Mouse (Mus musculus) liver, embryonic 11.5 days (tissue): ENCODE data around the gene Adam1a. TPM values are rescaled to one million over a fixed set of nuclear protein-coding genes. Genes with fewer than 3 reads are reported as not detected.
A peak's percentile ranks its signal among the peaks of the same experiment; 100 is the strongest.

Experiments used
- ATAC-seq: fragments of 200-750 bp; cut with Nextera tagmentation; replicated peaks from 2 replicates; pipeline ENCODE4 v1.8.0; 2017; ENCODE audit warnings: moderate number of reproducible peaks, mild to moderate bottlenecking, moderate TSS enrichment, moderate library complexity; ENCODE audit not compliant: low FRiP score
- DNase-seq: peaks from one replicate; pipeline ENCODE4 v3.0.0-alpha.2; 2017; ENCODE audit warnings: low spot score
- H3K27ac ChIP-seq: fragments of 300-500 bp; sonication (generic); 2 replicates; pipeline ENCODE4 v1.5.1; 2014; ENCODE audit warnings: mild to moderate bottlenecking, low read depth, low read length, control low read depth
- H3K27me3 ChIP-seq: fragments of 300-500 bp; sonication (generic); replicated peaks from 2 replicates; pipeline ENCODE4 v1.6.1; 2014; ENCODE audit warnings: low read length, mixed read lengths; ENCODE audit not compliant: control insufficient read depth, insufficient read depth
- H3K36me3 ChIP-seq: fragments of 300-500 bp; sonication (generic); 2 replicates; pipeline ENCODE4 v1.6.1; 2014; ENCODE audit warnings: mild to moderate bottlenecking, low read length, moderate library complexity, mixed read lengths; ENCODE audit not compliant: control insufficient read depth, insufficient read depth
- H3K4me1 ChIP-seq: fragments of 300-500 bp; sonication (generic); replicated peaks from 2 replicates; pipeline ENCODE4 v1.6.1; 2014; ENCODE audit warnings: low read length, mixed read lengths; ENCODE audit not compliant: control insufficient read depth, insufficient read depth
- H3K4me2 ChIP-seq: fragments of 300-500 bp; sonication (generic); 2 replicates; pipeline ENCODE4 v1.6.1; 2014; ENCODE audit warnings: mild to moderate bottlenecking, control low read depth, moderate library complexity
- H3K4me3 ChIP-seq: fragments of 300-500 bp; sonication (generic); 2 replicates; pipeline ENCODE4 v1.5.1; 2014; ENCODE audit warnings: low read depth, low read length, control low read depth
- H3K9ac ChIP-seq: fragments of 300-500 bp; sonication (generic); 2 replicates; pipeline ENCODE4 v1.6.1; 2014; ENCODE audit warnings: low read depth, low read length, control low read depth
- H3K9me3 ChIP-seq: fragments of 300-500 bp; sonication (generic); 2 replicates; pipeline ENCODE4 v1.6.1; 2016; ENCODE audit warnings: low read length, inconsistent platforms, mixed read lengths; ENCODE audit not compliant: control insufficient read depth
- WGBS: fragments of 180-500 bp; shearing (Covaris S2); extraction: QIAGEN DNeasy Blood & Tissue Kit; methylation state at CpG from one replicate; pipeline ENCODE4 v1.1.7; 2014; 5-methylcytosine and 5-hydroxymethylcytosine counted together
- polyA plus RNA-seq: library from polyadenylated mRNA; unstranded; fragments of >200 nt; fragmentation: Nextera tagmentation; extraction: Ambion mirVana; gene quantifications from 2 replicates; pipeline ENCODE4 v1.2.1, GENCODE M21; 2014

The Adam1a gene
- polyA plus RNA-seq, 1 experiment from 2014 or later = 1.2 TPM

GRCm38 (mm10) chr5:121570787-121571186 is 25.5 kb upstream of the Adam1a start:
- ATAC-seq (no peak), DNase-seq (no peak)
- Histone ChIP-seq H3K36me3 (peaks cover 7% of the 10 kb centered on the region), H3K4me3 (no peak overlapping the region), H3K4me2 (no peak overlapping the region), H3K9me3 (no peaks in the 10 kb centered on the region), H3K27me3 (no peaks in the 10 kb centered on the region), H3K27ac (no peak overlapping the region), H3K4me1 (no peaks in the 10 kb centered on the region), H3K9ac (no peak overlapping the region)
- WGBS = 81% methylated on average over 1 of the region's 1 CpGs

GRCm38 (mm10) chr5:121569881-121570420 is 24.7 kb upstream of the Adam1a start:
- Histone ChIP-seq H3K4me2 (no peak overlapping the region), H3K4me3 (no peak overlapping the region), H3K9me3 (no peaks in the 10 kb centered on the region), H3K27me3 (no peaks in the 10 kb centered on the region), H3K36me3 (peaks cover 7% of the 10 kb centered on the region), H3K4me1 (no peaks in the 10 kb centered on the region), H3K9ac (no peak overlapping the region), H3K27ac (no peak overlapping the region)
- DNase-seq (no peak), ATAC-seq (no peak)
- 85% methylated on average over 8 of the region's 9 CpGs for WGBS

GRCm38 (mm10) chr5:121566035-121566681 is 20.9 kb upstream of the Adam1a start:
- Histone ChIP-seq H3K36me3 (no peaks in the 10 kb centered on the region), H3K4me3 (no peak overlapping the region), H3K9ac (no peak overlapping the region), H3K9me3 (no peaks in the 10 kb centered on the region), H3K4me2 (no peak overlapping the region), H3K27ac (no peak overlapping the region), H3K27me3 (no peaks in the 10 kb centered on the region), H3K4me1 (peaks cover 5% of the 10 kb centered on the region; the same call in 1 of the 2 replicates)
- ATAC-seq (no peak), DNase-seq (no peak)
- WGBS = 85% methylated on average over 16 of the region's 16 CpGs

- Histone ChIP-seq H3K27me3 (no peaks in the 10 kb centered on the region), H3K9me3 (no peaks in the 10 kb centered on the region), H3K36me3 (no peaks in the 10 kb centered on the region), H3K4me2 (peak overlapping the region; percentile 63), H3K9ac (peak overlapping the region; percentile 52), H3K4me3 (peak overlapping the region; percentile 31), H3K27ac (no peak overlapping the region), H3K4me1 (peaks cover 5% of the 10 kb centered on the region; the same call in 1 of the 2 replicates)
- WGBS = 11% methylated on average over 11 of the region's 11 CpGs
- ATAC-seq (peak; percentile 57; the same call in 1 of the 2 replicates), DNase-seq (peak; percentile 83)
Observed at GRCm38 (mm10) chr5:121564468-121564895, 19.2 kb upstream of the Adam1a start.

- Histone ChIP-seq H3K4me1 (peaks cover 5% of the 10 kb centered on the region; the same call in 1 of the 2 replicates), H3K4me2 (no peak overlapping the region), H3K27ac (no peak overlapping the region), H3K4me3 (no peak overlapping the region), H3K9me3 (no peaks in the 10 kb centered on the region), H3K9ac (no peak overlapping the region), H3K36me3 (no peaks in the 10 kb centered on the region), H3K27me3 (no peaks in the 10 kb centered on the region)
- 81% methylated on average over 3 of the region's 3 CpGs for WGBS
- no peak for DNase-seq
- no peak for ATAC-seq
Observed at GRCm38 (mm10) chr5:121562436-121562835, 17.2 kb upstream of the Adam1a start.

- Histone ChIP-seq H3K27ac (no peak overlapping the region), H3K36me3 (no peaks in the 10 kb centered on the region), H3K9me3 (no peaks in the 10 kb centered on the region; the same call in 1 of the 2 replicates), H3K4me2 (no peak overlapping the region), H3K4me1 (peaks cover 9% of the 10 kb centered on the region), H3K4me3 (no peak overlapping the region), H3K9ac (no peak overlapping the region), H3K27me3 (no peaks in the 10 kb centered on the region)
- ATAC-seq (no peak), DNase-seq (no peak)
- WGBS = 83% methylated on average over 7 of the region's 7 CpGs
Observed at GRCm38 (mm10) chr5:121549196-121549595, 3.9 kb upstream of the Adam1a start.

- no peak overlapping the region; the same call in 1 of the 2 replicates for H3K9ac ChIP-seq
- WGBS = 74% methylated on average over 3 of the region's 3 CpGs
- no peak for DNase-seq
- no peaks in the 10 kb centered on the region for H3K27me3 ChIP-seq
- H3K4me1 ChIP-seq = peaks cover 16% of the 10 kb centered on the region
- H3K27ac ChIP-seq = peak overlapping the region; percentile 85
- H3K4me2 ChIP-seq = peak overlapping the region; percentile 72
- H3K9me3 ChIP-seq = no peaks in the 10 kb centered on the region; the same call in 1 of the 2 replicates
- ATAC-seq = 0 out of 2 replicates have a peak, but pooled peaks have one; percentile 42
- peak overlapping the region; percentile 80; the same call in 1 of the 2 replicates for H3K4me3 ChIP-seq
- H3K36me3 ChIP-seq = no peaks in the 10 kb centered on the region
Observed at GRCm38 (mm10) chr5:121547084-121547483, 1.8 kb upstream of the Adam1a start.

GRCm38 (mm10) chr5:121546530-121546895 is 1.2 kb upstream of the Adam1a start:
- ATAC-seq (peak; percentile 56; the same call in 1 of the 2 replicates), DNase-seq (no peak)
- peak overlapping the region; percentile 85 for H3K9ac ChIP-seq
- peaks cover 16% of the 10 kb centered on the region for H3K4me1 ChIP-seq
- no peaks in the 10 kb centered on the region for H3K27me3 ChIP-seq
- H3K27ac ChIP-seq = peak overlapping the region; percentile 85
- WGBS = 28% methylated on average over 6 of the region's 6 CpGs
- H3K36me3 ChIP-seq = no peaks in the 10 kb centered on the region
- peak overlapping the region; percentile 72 for H3K4me2 ChIP-seq
- no peaks in the 10 kb centered on the region; the same call in 1 of the 2 replicates for H3K9me3 ChIP-seq
- H3K4me3 ChIP-seq = peak overlapping the region; percentile 80
